Mouse (Mus musculus): ENCODE measurements at regions not wholly inside any gene's neighbourhood (a gene's known extent, or its start where the extent isn't known, plus 50 kb on each side); places are given as distances from the start of the nearest gene placed in this dataset.
A peak's percentile ranks its signal among the peaks of the same experiment; 100 is the strongest.

DNA sequence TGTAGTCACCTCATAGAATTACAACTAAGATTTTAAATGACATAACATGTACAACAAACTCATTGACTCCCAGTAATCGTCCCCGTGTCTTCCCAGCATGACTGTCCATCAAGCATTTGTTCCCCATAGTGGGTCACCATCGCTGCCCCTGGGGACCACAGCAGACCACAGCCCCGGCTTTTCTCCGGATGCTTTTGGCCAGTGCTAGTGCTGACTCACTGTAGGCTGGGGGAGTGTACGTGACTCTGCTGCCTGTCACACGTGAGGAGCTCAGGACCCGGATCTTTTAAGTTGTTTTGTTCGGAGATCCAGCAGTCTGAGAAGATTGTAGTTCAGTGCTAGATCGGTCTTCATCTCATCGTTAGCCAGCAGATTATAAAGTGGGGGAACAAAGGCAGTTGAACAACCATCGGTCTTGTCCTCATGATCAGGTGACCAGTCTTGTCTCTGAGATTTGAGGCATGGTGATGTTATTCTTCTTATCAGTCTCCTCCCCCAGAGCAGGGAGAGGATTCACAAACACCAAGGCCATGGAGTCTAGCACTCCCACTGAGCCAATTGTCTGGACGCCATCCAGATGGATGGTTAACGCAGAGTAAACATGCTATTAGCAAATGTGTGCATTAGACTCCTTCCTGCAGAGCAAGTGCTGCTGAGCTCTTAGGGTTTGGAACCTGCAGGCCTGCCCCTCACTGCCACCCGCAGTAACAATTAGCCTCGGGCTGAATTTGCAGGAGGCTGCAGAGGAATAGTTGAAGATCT, 87.2 kb upstream of the Tspan5 start:
- Histone ChIP-seq H3K4me3 (replicated peaks; ENCODE audit: low read length) (no peak overlapping the region), H3K9me3 (ENCODE audit: control insufficient read depth, low read length) (peaks cover 10% of the 10 kb centered on the region; the same call in 1 of the 2 replicates), H3K4me2 (replicated peaks) (no peak overlapping the region), H3K27ac (0 out of 2 replicates have a peak overlapping the region, but pooled peaks have one; percentile 14), H3K27me3 (ENCODE audit: control insufficient read depth, insufficient read depth, low read length) (no peaks in the 10 kb centered on the region), H3K9ac (no peak overlapping the region), H3K4me1 (replicated peaks; ENCODE audit: control insufficient read depth, insufficient read depth, low read length) (peaks cover 3% of the 10 kb centered on the region; the same call in 1 of the 2 replicates), H3K36me3 (replicated peaks; ENCODE audit: control insufficient read depth, insufficient read depth) (no peaks in the 10 kb centered on the region)
- ATAC-seq (ENCODE audit: low FRiP score) (peak; percentile 27; the same call in 1 of the 2 replicates), DNase-seq (ENCODE audit: low spot score) (peak; percentile 40)
- WGBS, result 69% methylated on average over 16 of the region's 16 CpGs

DNA sequence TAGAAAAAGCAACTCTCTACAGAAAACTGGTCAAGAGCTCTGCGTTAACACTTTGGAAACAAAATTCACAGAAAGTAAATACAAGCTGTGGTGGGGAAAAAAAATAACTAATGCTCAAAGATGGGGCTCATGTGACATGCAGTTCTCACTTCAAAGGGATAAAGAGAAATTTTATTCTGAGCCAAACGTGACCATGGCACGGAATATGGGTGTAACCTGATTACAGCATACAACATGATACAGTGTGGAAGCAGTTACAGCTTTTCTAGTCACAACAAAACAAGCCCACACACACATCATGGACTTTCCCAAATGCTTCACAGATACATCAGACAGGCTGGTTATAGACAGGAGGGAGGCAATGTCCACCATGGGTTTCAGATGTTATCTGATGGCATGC, 86.5 kb upstream of the Tspan5 start:
- ATAC-seq (ENCODE audit: low FRiP score) (no peak), DNase-seq (ENCODE audit: low spot score) (no peak)
- no peaks in the 10 kb centered on the region for H3K36me3 ChIP-seq (replicated peaks; ENCODE audit: control insufficient read depth, insufficient read depth)
- no peak overlapping the region for H3K4me2 ChIP-seq (replicated peaks)
- H3K27ac ChIP-seq, result no peak overlapping the region
- 88% methylated on average over 3 of the region's 3 CpGs for WGBS
- H3K27me3 ChIP-seq (ENCODE audit: control insufficient read depth, insufficient read depth, low read length), result no peaks in the 10 kb centered on the region
- no peak overlapping the region for H3K9ac ChIP-seq
- H3K4me3 ChIP-seq (replicated peaks; ENCODE audit: low read length), result no peak overlapping the region
- H3K9me3 ChIP-seq (ENCODE audit: control insufficient read depth, low read length), result peaks cover 10% of the 10 kb centered on the region; the same call in 1 of the 2 replicates
- peaks cover 3% of the 10 kb centered on the region; the same call in 1 of the 2 replicates for H3K4me1 ChIP-seq (replicated peaks; ENCODE audit: control insufficient read depth, insufficient read depth, low read length)

DNA sequence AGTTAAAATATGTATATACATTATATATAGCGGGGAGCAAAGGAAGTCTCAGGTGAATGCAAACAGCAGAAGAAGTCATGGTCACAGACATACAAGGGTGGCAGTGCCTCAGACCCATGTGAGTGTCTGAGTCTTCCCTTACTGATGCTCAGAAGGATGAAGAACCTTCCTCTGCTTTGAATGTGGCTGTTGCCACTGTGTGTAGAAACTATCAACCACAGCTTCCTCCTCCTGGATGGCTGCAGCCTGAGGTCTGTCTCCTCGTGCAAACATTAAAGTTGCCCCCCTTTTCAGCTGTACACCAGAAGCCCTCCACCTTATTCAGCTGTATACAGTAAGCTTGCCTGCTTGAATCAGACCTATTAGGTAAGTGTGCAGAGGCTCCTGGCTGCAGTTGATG, 79.4 kb upstream of the Tspan5 start:
- Histone ChIP-seq H3K27me3 (ENCODE audit: control insufficient read depth, insufficient read depth, low read length) (no peaks in the 10 kb centered on the region), H3K27ac (no peak overlapping the region), H3K9ac (no peak overlapping the region), H3K4me2 (replicated peaks) (no peak overlapping the region), H3K4me3 (replicated peaks; ENCODE audit: low read length) (no peak overlapping the region), H3K9me3 (ENCODE audit: control insufficient read depth, low read length) (peaks cover 6% of the 10 kb centered on the region; the same call in 1 of the 2 replicates), H3K4me1 (replicated peaks; ENCODE audit: control insufficient read depth, insufficient read depth, low read length) (no peaks in the 10 kb centered on the region), H3K36me3 (replicated peaks; ENCODE audit: control insufficient read depth, insufficient read depth) (no peaks in the 10 kb centered on the region)
- no peak for DNase-seq (ENCODE audit: low spot score)
- 94% methylated on average over 2 of the region's 2 CpGs for WGBS
- ATAC-seq (ENCODE audit: low FRiP score), result no peak

DNA sequence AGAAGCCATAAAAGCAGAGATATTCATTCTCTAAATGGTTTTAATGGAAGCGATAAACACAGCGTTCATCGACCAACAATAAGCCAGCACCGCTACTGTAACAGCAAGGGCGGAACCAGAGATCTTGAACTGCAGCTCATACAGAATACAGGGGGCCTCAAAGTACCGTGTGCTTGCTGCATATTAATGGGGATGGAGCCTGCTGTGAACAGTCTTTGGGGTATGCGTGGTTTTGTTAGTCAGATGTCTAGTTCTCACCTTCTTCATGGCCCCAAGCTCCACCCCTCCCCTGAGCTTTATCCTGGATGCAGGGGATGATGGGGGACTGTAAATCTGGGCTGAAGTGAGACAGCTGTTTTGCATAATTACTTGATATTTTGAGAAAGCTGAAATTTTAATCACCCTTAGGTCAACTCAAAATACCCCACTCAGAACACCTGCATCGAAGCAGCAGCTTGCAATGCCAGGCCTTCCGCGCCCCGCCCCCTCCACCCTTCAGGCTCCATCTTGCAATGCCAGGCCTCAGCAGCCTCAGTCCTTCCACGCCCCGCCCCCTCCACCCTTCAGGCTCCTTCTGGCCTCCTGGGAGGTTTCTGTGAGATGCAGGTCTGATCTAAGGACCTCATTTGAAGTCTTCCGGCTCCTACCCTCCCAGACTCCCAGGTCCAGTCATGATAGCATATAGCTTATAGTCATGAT, 73.5 kb upstream of the Tspan5 start:
- Histone ChIP-seq H3K4me1 (replicated peaks; ENCODE audit: control insufficient read depth, insufficient read depth, low read length) (no peaks in the 10 kb centered on the region), H3K27me3 (ENCODE audit: control insufficient read depth, insufficient read depth, low read length) (no peaks in the 10 kb centered on the region), H3K4me2 (replicated peaks) (no peak overlapping the region), H3K4me3 (replicated peaks; ENCODE audit: low read length) (no peak overlapping the region), H3K9ac (no peak overlapping the region), H3K9me3 (ENCODE audit: control insufficient read depth, low read length) (peaks cover 6% of the 10 kb centered on the region; the same call in 1 of the 2 replicates), H3K36me3 (replicated peaks; ENCODE audit: control insufficient read depth, insufficient read depth) (no peaks in the 10 kb centered on the region), H3K27ac (no peak overlapping the region)
- no peak for ATAC-seq (ENCODE audit: low FRiP score)
- DNase-seq (ENCODE audit: low spot score), result no peak
- 74% methylated on average over 14 of the region's 14 CpGs for WGBS

DNA sequence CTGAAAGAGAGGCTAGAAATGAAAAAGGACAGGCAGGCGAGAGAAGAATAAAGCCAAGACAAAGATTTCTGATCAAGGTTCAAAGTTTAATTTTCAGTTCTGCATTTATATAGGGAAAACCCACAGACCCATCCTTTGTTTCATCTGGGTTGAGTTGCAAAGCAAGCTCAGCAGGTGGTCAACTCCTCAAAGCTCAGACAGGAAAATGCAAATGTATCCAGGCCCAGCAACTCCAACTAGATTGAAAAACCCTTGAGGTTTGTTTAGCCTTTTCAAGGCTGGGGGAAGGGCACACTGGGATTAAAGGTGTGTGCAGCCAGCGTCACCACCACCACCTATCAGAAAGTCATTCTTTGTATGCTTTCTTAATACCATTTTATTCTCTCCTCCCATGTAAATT, 66.1 kb upstream of the Tspan5 start:
- H3K4me2 ChIP-seq (replicated peaks), result no peak overlapping the region
- H3K27ac ChIP-seq, result no peak overlapping the region
- DNase-seq (ENCODE audit: low spot score) (no peak), ATAC-seq (ENCODE audit: low FRiP score) (no peak)
- H3K4me3 ChIP-seq (replicated peaks; ENCODE audit: low read length), result no peak overlapping the region
- no peaks in the 10 kb centered on the region for H3K4me1 ChIP-seq (replicated peaks; ENCODE audit: control insufficient read depth, insufficient read depth, low read length)
- 34% methylated on average over 2 of the region's 2 CpGs for WGBS
- no peak overlapping the region for H3K9ac ChIP-seq
- no peaks in the 10 kb centered on the region for H3K9me3 ChIP-seq (ENCODE audit: control insufficient read depth, low read length)
- H3K27me3 ChIP-seq (ENCODE audit: control insufficient read depth, insufficient read depth, low read length), result no peaks in the 10 kb centered on the region
- no peaks in the 10 kb centered on the region for H3K36me3 ChIP-seq (replicated peaks; ENCODE audit: control insufficient read depth, insufficient read depth)

DNA sequence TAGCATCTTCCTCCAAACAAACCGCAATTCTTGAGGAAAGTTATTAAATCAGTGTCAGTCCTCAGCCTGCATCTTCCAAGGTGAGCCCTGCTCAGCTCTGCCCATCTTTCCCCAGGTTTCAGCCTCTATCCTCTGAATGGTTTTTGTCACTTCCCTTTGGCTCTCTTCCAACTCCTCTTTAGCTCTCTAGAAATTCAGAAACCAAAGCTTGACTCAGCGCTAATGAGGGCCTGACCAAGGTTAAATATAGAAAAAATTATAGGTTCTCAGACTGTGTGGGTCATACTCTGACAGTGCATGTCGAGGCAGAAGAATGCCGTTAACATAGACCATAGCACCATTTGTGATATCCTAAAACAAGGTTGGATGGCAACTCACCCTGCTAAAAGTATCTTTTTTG, 63.6 kb upstream of the Tspan5 start:
- Histone ChIP-seq H3K9me3 (ENCODE audit: control insufficient read depth, low read length) (no peaks in the 10 kb centered on the region), H3K27ac (no peak overlapping the region), H3K4me3 (replicated peaks; ENCODE audit: low read length) (no peak overlapping the region), H3K27me3 (ENCODE audit: control insufficient read depth, insufficient read depth, low read length) (no peaks in the 10 kb centered on the region), H3K9ac (no peak overlapping the region), H3K4me2 (replicated peaks) (no peak overlapping the region), H3K4me1 (replicated peaks; ENCODE audit: control insufficient read depth, insufficient read depth, low read length) (no peaks in the 10 kb centered on the region), H3K36me3 (replicated peaks; ENCODE audit: control insufficient read depth, insufficient read depth) (no peaks in the 10 kb centered on the region)
- no peak for DNase-seq (ENCODE audit: low spot score)
- no peak for ATAC-seq (ENCODE audit: low FRiP score)
- WGBS, result 80% methylated on average over 4 of the region's 4 CpGs

DNA sequence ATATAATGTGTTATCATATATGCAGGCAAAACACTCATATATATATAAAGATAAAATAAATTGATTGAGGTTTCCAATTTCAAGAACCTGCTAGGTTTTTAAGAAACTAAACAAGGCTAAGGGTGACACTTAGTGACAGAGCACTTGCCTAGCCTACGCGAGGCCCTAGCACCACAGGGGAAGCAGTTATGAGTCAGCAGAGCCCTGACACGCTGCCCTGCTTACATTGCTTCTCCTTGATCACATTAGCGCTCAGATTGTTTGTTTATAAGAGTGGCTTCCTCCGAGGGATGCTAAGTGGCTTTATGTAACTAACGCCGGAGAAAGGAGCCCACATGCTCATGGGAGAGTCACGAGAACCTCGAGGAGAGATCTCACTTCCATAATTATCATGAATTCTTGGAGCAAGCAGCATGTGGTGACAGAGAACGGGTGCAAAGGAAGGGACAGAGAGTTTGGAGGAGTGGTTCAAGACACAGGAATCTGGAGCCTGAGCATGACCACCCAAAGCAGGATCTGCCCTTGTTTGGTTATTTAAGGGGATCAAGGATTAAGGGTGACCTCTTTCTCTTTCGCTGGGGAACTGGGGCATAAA, 55.3 kb upstream of the Tspan5 start:
- no peak overlapping the region for H3K27ac ChIP-seq
- ATAC-seq (ENCODE audit: low FRiP score) (no peak), DNase-seq (ENCODE audit: low spot score) (no peak)
- no peak overlapping the region for H3K4me3 ChIP-seq (replicated peaks; ENCODE audit: low read length)
- no peaks in the 10 kb centered on the region for H3K36me3 ChIP-seq (replicated peaks; ENCODE audit: control insufficient read depth, insufficient read depth)
- H3K27me3 ChIP-seq (ENCODE audit: control insufficient read depth, insufficient read depth, low read length), result no peaks in the 10 kb centered on the region
- no peaks in the 10 kb centered on the region for H3K9me3 ChIP-seq (ENCODE audit: control insufficient read depth, low read length)
- H3K4me1 ChIP-seq (replicated peaks; ENCODE audit: control insufficient read depth, insufficient read depth, low read length), result no peaks in the 10 kb centered on the region
- no peak overlapping the region for H3K4me2 ChIP-seq (replicated peaks)
- 66% methylated on average over 11 of the region's 11 CpGs for WGBS
- no peak overlapping the region for H3K9ac ChIP-seq

DNA sequence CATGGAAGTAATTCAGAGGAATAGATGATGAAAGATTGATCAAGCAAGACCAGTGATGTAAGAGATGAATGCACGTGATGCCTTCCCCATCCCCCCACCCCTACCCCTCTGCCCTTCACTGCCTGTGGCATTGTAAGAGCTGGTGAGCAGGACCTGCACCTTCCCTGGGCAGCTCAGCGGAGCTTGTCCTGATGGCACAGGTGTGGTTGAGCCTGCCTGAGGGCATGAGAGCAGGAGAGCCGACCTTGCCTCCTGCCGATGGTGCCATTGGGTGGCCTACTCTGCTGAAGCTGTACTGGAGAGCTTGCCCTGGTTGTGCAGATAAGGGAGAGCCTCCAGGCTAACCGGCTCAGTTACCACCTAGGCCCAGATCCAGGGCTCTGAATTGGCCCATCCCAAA, 53.4 kb upstream of the Tspan5 start:
- H3K4me2 ChIP-seq (replicated peaks), result no peak overlapping the region
- no peak overlapping the region for H3K4me3 ChIP-seq (replicated peaks; ENCODE audit: low read length)
- ATAC-seq (ENCODE audit: low FRiP score) (no peak), DNase-seq (ENCODE audit: low spot score) (no peak)
- no peaks in the 10 kb centered on the region for H3K9me3 ChIP-seq (ENCODE audit: control insufficient read depth, low read length)
- H3K9ac ChIP-seq, result no peak overlapping the region
- H3K4me1 ChIP-seq (replicated peaks; ENCODE audit: control insufficient read depth, insufficient read depth, low read length), result no peaks in the 10 kb centered on the region
- no peaks in the 10 kb centered on the region for H3K36me3 ChIP-seq (replicated peaks; ENCODE audit: control insufficient read depth, insufficient read depth)
- H3K27ac ChIP-seq, result no peak overlapping the region
- no peaks in the 10 kb centered on the region for H3K27me3 ChIP-seq (ENCODE audit: control insufficient read depth, insufficient read depth, low read length)
- WGBS, result 94% methylated on average over 5 of the region's 5 CpGs

Data from hindbrain, embryonic 14.5 days (tissue).